17 mouse cellular contexts compared by ENCODE assay signal in the genomic region with DNA sequence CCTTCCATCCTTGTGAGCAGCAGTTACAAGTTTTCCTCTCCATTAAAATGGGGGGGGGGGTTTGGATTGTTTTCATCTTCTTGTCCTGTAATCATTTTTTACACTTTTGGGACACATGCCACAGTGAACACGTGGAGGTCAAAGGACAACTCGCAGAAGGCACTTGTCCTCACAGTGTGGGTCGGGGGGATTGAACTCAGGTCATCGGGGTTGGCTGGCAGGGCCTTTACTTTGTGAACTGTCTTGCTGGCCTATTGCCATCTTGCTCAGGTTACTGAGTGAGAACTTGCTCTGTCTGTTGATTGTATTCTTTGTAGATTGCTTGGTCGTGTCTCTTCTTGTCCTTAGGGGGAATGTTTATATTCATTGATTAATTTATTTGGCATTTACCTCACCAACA.
"Had no signal": no experiment of that assay in that cellular context is flagged by ENCODE, and none has a peak within 500 bp of the region (broad histone marks: within the 10 kb centered on the region; RNA-seq: fewer than 3 reads in every experiment).

No protein-coding gene starts in this region.

- H3K4me2 ChIP-seq: lung, embryonic 15.5 days; midbrain, embryonic 11.5 days; midbrain, embryonic 13.5 days; midbrain, embryonic 15.5 days; neural tube, embryonic 12.5 days; stomach, embryonic 15.5 days had no signal

- H3K4me3 ChIP-seq: lung, embryonic 15.5 days; megakaryocyte, embryonic 14.5 days; midbrain, embryonic 13.5 days; midbrain, embryonic 15.5 days; neural tube, embryonic 12.5 days; stomach, embryonic 15.5 days had no signal

- H3K27ac ChIP-seq: lung, embryonic 15.5 days; macrophage; midbrain, embryonic 13.5 days; midbrain, embryonic 15.5 days; neural tube, embryonic 12.5 days; stomach, embryonic 15.5 days; stomach, postnatal 0 days had no signal

- DNase-seq: lung, adult 2 months; lung, postnatal 14 days; lung, postnatal 36 days; right cerebral cortex, postnatal 14 days; thymus, adult 2 months; thymus, postnatal 25 days; thymus, postnatal 4 days had no signal

- H3K36me3 ChIP-seq: lung, embryonic 15.5 days; midbrain, embryonic 13.5 days; midbrain, embryonic 15.5 days; neural tube, embryonic 12.5 days; stomach, embryonic 15.5 days had no signal

- H3K4me1 ChIP-seq: lung, embryonic 15.5 days; midbrain, embryonic 13.5 days; midbrain, embryonic 15.5 days; neural tube, embryonic 12.5 days; stomach, embryonic 15.5 days had no signal

- ATAC-seq: lung, postnatal 0 days; midbrain, embryonic 15.5 days had no signal

- H3K9me3 ChIP-seq: lung, embryonic 15.5 days; megakaryocyte, embryonic 14.5 days; midbrain, embryonic 13.5 days; midbrain, embryonic 15.5 days; neural tube, embryonic 12.5 days; stomach, embryonic 15.5 days had no signal

- H3K27me3 ChIP-seq: lung, embryonic 15.5 days; megakaryocyte, embryonic 14.5 days; midbrain, embryonic 13.5 days; midbrain, embryonic 15.5 days; neural tube, embryonic 12.5 days; stomach, embryonic 15.5 days had no signal

- H3K9ac ChIP-seq: lung, embryonic 15.5 days; midbrain, embryonic 13.5 days; midbrain, embryonic 15.5 days; neural tube, embryonic 12.5 days; stomach, embryonic 15.5 days had no signal
